ENCODE assay signal across 22 mouse cellular contexts in the genomic region with DNA sequence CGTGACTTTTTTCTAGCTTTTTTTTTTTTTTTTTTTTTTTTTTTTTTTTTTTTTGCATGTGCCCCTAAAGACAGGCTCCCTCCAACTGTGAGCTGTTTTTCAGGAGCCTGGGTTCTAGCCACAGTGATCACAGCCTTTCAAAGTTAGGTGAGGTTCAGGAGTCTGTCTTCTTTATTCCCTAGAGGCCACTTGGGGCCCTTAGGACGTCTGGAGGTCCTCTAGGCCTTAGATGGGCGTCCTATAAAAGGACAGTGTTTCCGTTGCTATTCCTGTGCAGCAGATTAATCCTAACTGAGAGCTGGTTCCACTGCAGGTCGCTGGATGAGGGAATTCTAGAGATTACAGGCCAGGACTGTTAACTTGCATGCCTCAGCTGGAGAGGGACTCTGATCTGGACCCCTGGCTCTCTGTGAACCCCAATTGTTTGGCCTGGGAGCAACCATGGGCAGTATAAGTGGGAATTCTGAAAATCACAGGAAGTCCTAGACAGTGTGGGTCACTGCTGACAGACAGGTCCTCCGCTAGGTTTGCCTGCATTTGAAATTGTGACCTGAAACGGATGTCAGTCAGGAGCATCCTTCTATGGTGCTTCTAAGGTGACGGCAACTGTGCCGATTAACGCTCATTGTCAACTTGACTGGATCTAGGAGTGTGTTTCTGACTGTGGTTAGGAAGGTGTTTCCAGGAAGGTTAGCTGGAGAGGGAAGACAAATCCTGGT. TPM values are rescaled to one million over a fixed set of nuclear protein-coding genes. Genes with fewer than 3 reads are reported as not detected.
DNase-seq lines count a peak whose midpoint lies in the region; ATAC-seq and TF ChIP-seq lines count a peak whose summit lies in the region.
"Had no signal": no experiment of that assay in that cellular context is flagged by ENCODE, and none has a peak within 500 bp of the region (broad histone marks: within the 10 kb centered on the region; RNA-seq: fewer than 3 reads in every experiment).

No protein-coding gene starts in this region.

- no peak for TF ChIP-seq EP300 in heart, postnatal 0 days (IDR thresholded peaks at IDR 0.05; ENCODE audit: low read depth)
- TF ChIP-seq EP300 in heart, adult 2 months (IDR thresholded peaks at IDR 0.05; ENCODE audit: insufficient read depth, low read depth, low read length) = no peak

- DNase-seq in forebrain, embryonic 10.5 days (ENCODE audit: extremely low spot score, low spot score) = no peak
- DNase-seq in forebrain, embryonic 14.5 days (ENCODE audit: low spot score) = no peak
- DNase-seq in heart, postnatal 0 days (ENCODE audit: low spot score) = peak; percentile 31
- DNase-seq in heart, adult 2 months = no peak
- no peak for DNase-seq in midbrain, embryonic 10.5 days (ENCODE audit: low spot score)
- DNase-seq in limb, embryonic 10.5 days (ENCODE audit: low spot score) = peak; percentile 41
- no peak for DNase-seq in adrenal gland, adult 2 months
- DNase-seq: adrenal gland, adult 8-10 months; cerebellum, adult 9-10 months; kidney, postnatal 10 days; layer of hippocampus, adult 9-11 months; lung, postnatal 14 days; spleen, adult 18-20 months; thymus, postnatal 4 days had no signal

- H3K27ac ChIP-seq in forebrain, embryonic 10.5 days = no peak overlapping the region
- H3K27ac ChIP-seq in forebrain, embryonic 14.5 days (ENCODE audit: low read depth, low read length) = no peak overlapping the region
- no peak overlapping the region for H3K27ac ChIP-seq in heart, postnatal 0 days (ENCODE audit: low read depth)
- H3K27ac ChIP-seq in heart, adult 2 months = no peak overlapping the region
- H3K27ac ChIP-seq in midbrain, embryonic 10.5 days (replicated peaks) = peak overlapping the region; percentile 63
- H3K27ac ChIP-seq in midbrain, embryonic 15.5 days = no peak overlapping the region
- no peak overlapping the region for H3K27ac ChIP-seq in limb, embryonic 10.5 days
- H3K27ac ChIP-seq: forebrain, embryonic 12.5 days had no signal

- 18% methylated on average over 10 of the region's 10 CpGs for WGBS in forebrain, embryonic 10.5 days
- WGBS in forebrain, embryonic 14.5 days = 16% methylated on average over 10 of the region's 10 CpGs
- WGBS in heart, postnatal 0 days = 17% methylated on average over 10 of the region's 10 CpGs
- 18% methylated on average over 10 of the region's 10 CpGs for WGBS in heart, adult 2 months
- WGBS in midbrain, embryonic 10.5 days = 12% methylated on average over 10 of the region's 10 CpGs
- 13% methylated on average over 10 of the region's 10 CpGs for WGBS in midbrain, embryonic 15.5 days
- 12% methylated on average over 10 of the region's 10 CpGs for WGBS in limb, embryonic 10.5 days

- peaks cover 98% of the 10 kb centered on the region for H3K27me3 ChIP-seq in forebrain, embryonic 10.5 days (ENCODE audit: poor library complexity, severe bottlenecking)
- H3K27me3 ChIP-seq in forebrain, embryonic 14.5 days (replicated peaks; ENCODE audit: control insufficient read depth, insufficient read depth, low read length) = peaks cover 75% of the 10 kb centered on the region
- peaks cover 36% of the 10 kb centered on the region for H3K27me3 ChIP-seq in heart, postnatal 0 days (ENCODE audit: control insufficient read depth, insufficient read depth, low read length)
- no peaks in the 10 kb centered on the region for H3K27me3 ChIP-seq in heart, adult 2 months (ENCODE audit: control insufficient read depth, insufficient read depth, low read length)
- peaks cover 94% of the 10 kb centered on the region for H3K27me3 ChIP-seq in midbrain, embryonic 10.5 days (ENCODE audit: low read depth, poor library complexity, severe bottlenecking)
- H3K27me3 ChIP-seq in midbrain, embryonic 15.5 days (replicated peaks) = peaks cover 77% of the 10 kb centered on the region
- peaks cover 74% of the 10 kb centered on the region for H3K27me3 ChIP-seq in limb, embryonic 10.5 days (ENCODE audit: low read depth, poor library complexity, severe bottlenecking)

- peaks cover 27% of the 10 kb centered on the region for H3K4me1 ChIP-seq in forebrain, embryonic 10.5 days
- no peaks in the 10 kb centered on the region for H3K4me1 ChIP-seq in forebrain, embryonic 14.5 days (ENCODE audit: control insufficient read depth, insufficient read depth, low read length)
- peaks cover 9% of the 10 kb centered on the region for H3K4me1 ChIP-seq in heart, postnatal 0 days (ENCODE audit: control insufficient read depth, insufficient read depth)
- H3K4me1 ChIP-seq in heart, adult 2 months (ENCODE audit: control insufficient read depth, insufficient read depth, low read length) = no peaks in the 10 kb centered on the region
- H3K4me1 ChIP-seq in midbrain, embryonic 10.5 days = peaks cover 39% of the 10 kb centered on the region
- H3K4me1 ChIP-seq in midbrain, embryonic 15.5 days = no peaks in the 10 kb centered on the region
- peaks cover 12% of the 10 kb centered on the region for H3K4me1 ChIP-seq in limb, embryonic 10.5 days

- peak overlapping the region; percentile 18; the same call in 1 of the 2 replicates for H3K4me3 ChIP-seq in forebrain, embryonic 10.5 days
- no peak overlapping the region for H3K4me3 ChIP-seq in forebrain, embryonic 14.5 days (ENCODE audit: low read depth, low read length)
- no peak overlapping the region for H3K4me3 ChIP-seq in heart, postnatal 0 days (ENCODE audit: low read depth, low read length)
- H3K4me3 ChIP-seq in heart, adult 2 months = no peak overlapping the region
- 0 out of 2 replicates have a peak overlapping the region, but pooled peaks have one; percentile 9 for H3K4me3 ChIP-seq in midbrain, embryonic 10.5 days
- no peak overlapping the region for H3K4me3 ChIP-seq in midbrain, embryonic 15.5 days
- peak overlapping the region; percentile 30 for H3K4me3 ChIP-seq in limb, embryonic 10.5 days
- H3K4me3 ChIP-seq: forebrain, embryonic 12.5 days had no signal

- no peak overlapping the region for H3K4me2 ChIP-seq in forebrain, embryonic 14.5 days (ENCODE audit: low read length)
- H3K4me2 ChIP-seq in heart, postnatal 0 days (ENCODE audit: low read depth, low read length) = peak overlapping the region; percentile 33
- H3K4me2 ChIP-seq in midbrain, embryonic 15.5 days = no peak overlapping the region
- H3K4me2 ChIP-seq: forebrain, embryonic 12.5 days had no signal

- no peak for TF ChIP-seq CTCF in heart, postnatal 0 days (IDR thresholded peaks at IDR 0.05; ENCODE audit: low read depth)
- TF ChIP-seq CTCF in heart, adult 2 months (IDR thresholded peaks at IDR 0.05) = no peak

- H3K79me2 ChIP-seq in heart, adult 2 months (replicated peaks; ENCODE audit: control insufficient read depth, insufficient read depth, low read length) = no peaks in the 10 kb centered on the region

- intact Hi-C loops in heart, adult 2 months (cut with DNase I) = no loop called here

- H3K9me3 ChIP-seq in forebrain, embryonic 10.5 days = no peaks in the 10 kb centered on the region
- no peaks in the 10 kb centered on the region for H3K9me3 ChIP-seq in forebrain, embryonic 14.5 days (replicated peaks; ENCODE audit: control insufficient read depth, low read length)
- H3K9me3 ChIP-seq in heart, postnatal 0 days (replicated peaks; ENCODE audit: control insufficient read depth, low read length) = no peaks in the 10 kb centered on the region
- H3K9me3 ChIP-seq in midbrain, embryonic 10.5 days (replicated peaks) = no peaks in the 10 kb centered on the region
- H3K9me3 ChIP-seq in midbrain, embryonic 15.5 days = no peaks in the 10 kb centered on the region
- no peaks in the 10 kb centered on the region for H3K9me3 ChIP-seq in limb, embryonic 10.5 days (replicated peaks)
- H3K9me3 ChIP-seq: forebrain, embryonic 12.5 days had no signal

- no peak overlapping the region for H3K9ac ChIP-seq in forebrain, embryonic 14.5 days (ENCODE audit: low read length)
- H3K9ac ChIP-seq in heart, postnatal 0 days (replicated peaks; ENCODE audit: low read depth, low read length) = no peak overlapping the region; the same call in 1 of the 2 replicates
- no peak overlapping the region for H3K9ac ChIP-seq in heart, adult 2 months (ENCODE audit: low read depth, low read length)
- H3K9ac ChIP-seq in midbrain, embryonic 15.5 days = no peak overlapping the region
- H3K9ac ChIP-seq: forebrain, embryonic 12.5 days had no signal

- no peak for TF ChIP-seq POLR2A in heart, adult 2 months (IDR thresholded peaks at IDR 0.05; ENCODE audit: insufficient read depth, low read depth, low read length)

- no peak for ATAC-seq in forebrain, embryonic 14.5 days
- peak; percentile 62; the same call in 1 of the 2 replicates for ATAC-seq in heart, postnatal 0 days (ENCODE audit: insufficient read depth, low read depth)
- no peak for ATAC-seq in midbrain, embryonic 15.5 days (replicated peaks)

- H3K36me3 ChIP-seq in forebrain, embryonic 10.5 days (replicated peaks) = no peaks in the 10 kb centered on the region
- no peaks in the 10 kb centered on the region for H3K36me3 ChIP-seq in forebrain, embryonic 14.5 days (ENCODE audit: control insufficient read depth, insufficient read depth, low read length)
- H3K36me3 ChIP-seq in heart, postnatal 0 days (replicated peaks; ENCODE audit: control insufficient read depth, insufficient read depth, low read length) = no peaks in the 10 kb centered on the region
- H3K36me3 ChIP-seq in heart, adult 2 months (ENCODE audit: control insufficient read depth, insufficient read depth, low read length) = no peaks in the 10 kb centered on the region
- H3K36me3 ChIP-seq in midbrain, embryonic 10.5 days = no peaks in the 10 kb centered on the region
- H3K36me3 ChIP-seq in midbrain, embryonic 15.5 days (replicated peaks) = no peaks in the 10 kb centered on the region
- H3K36me3 ChIP-seq in limb, embryonic 10.5 days = no peaks in the 10 kb centered on the region
- H3K36me3 ChIP-seq: forebrain, embryonic 12.5 days had no signal

RNA-seq across cellular contexts. Expression of a gene that starts 51.2 kb away (rescaled TPM):
- polyA plus RNA-seq in forebrain, embryonic 10.5 days (2016; fragmentation: Nextera tagmentation; extraction: Ambion mirVana) = 14.1 and 15.2 TPM in 2 replicates
- polyA plus RNA-seq in forebrain, embryonic 14.5 days (2014; fragmentation: Nextera tagmentation; extraction: Ambion mirVana) = 3.2 and 3.8 TPM in 2 replicates
- not detected in 2 replicates for total RNA-seq in heart, postnatal 0 days (2014; rRNA removed; ENCODE audit: low replicate concordance)
- not detected in 2 replicates for polyA plus RNA-seq in heart, postnatal 0 days (2015; fragmentation: Nextera tagmentation; extraction: Ambion mirVana)
- total RNA-seq in heart, adult 2 months (2021) = not detected
- polyA plus RNA-seq in heart, adult 2 months (2012; rRNA removed) = not detected in 2 replicates
- polyA plus RNA-seq in midbrain, embryonic 10.5 days (2016; fragmentation: Nextera tagmentation; extraction: Ambion mirVana) = 168 and 188 TPM in 2 replicates
- polyA plus RNA-seq in midbrain, embryonic 15.5 days (2015; fragmentation: Nextera tagmentation; extraction: Ambion mirVana) = 23.2 and 31.7 TPM in 2 replicates
- not detected in 2 replicates for polyA plus RNA-seq in limb, embryonic 10.5 days (2016; fragmentation: Nextera tagmentation; extraction: Ambion mirVana)
- total RNA-seq in adrenal gland, adult 2 months (2021) = not detected
- not detected in 2 replicates for polyA plus RNA-seq in adrenal gland, adult 2 months (2012; rRNA removed)
- total RNA-seq: adrenal gland, adult 8-10 months; hematopoietic stem cell, adult 5-6 weeks; left cerebral cortex, postnatal 25 days; monocyte, adult 5-6 weeks; neutrophil, adult 5-6 weeks had no signal
- polyA plus RNA-seq: intestine, embryonic 14.5 days; testis, adult 2 months had no signal

Comparison
In these comparisons a context has a peak if more than half of its experiments do, and no peak if none do; other contexts are left out.
1. DNase-seq: peak in heart, postnatal 0 days (single experiment) and limb, embryonic 10.5 days (single experiment); none in forebrain, embryonic 10.5 days (single experiment), forebrain, embryonic 14.5 days (single experiment), heart, adult 2 months (0 of 2), midbrain, embryonic 10.5 days (single experiment) and adrenal gland, adult 2 months (single experiment).
2. H3K4me3 ChIP-seq: peak in forebrain, embryonic 10.5 days (single experiment), midbrain, embryonic 10.5 days (single experiment) and limb, embryonic 10.5 days (single experiment); none in forebrain, embryonic 14.5 days (single experiment), heart, postnatal 0 days (single experiment), heart, adult 2 months (single experiment) and midbrain, embryonic 15.5 days (single experiment).